Mouse (Mus musculus) heart, postnatal 0 days (tissue): Measurements from ENCODE around the gene Hrh1. TPM values are rescaled to one million over a fixed set of nuclear protein-coding genes. Genes with fewer than 3 reads are reported as not detected.
A peak's percentile ranks its signal among the peaks of the same experiment; 100 is the strongest.

ENCODE experiments used
- ATAC-seq: fragments of 200-750 bp; cut with Nextera tagmentation; 2 replicates; pipeline ENCODE4 v1.8.0; 2017; ENCODE audit warnings: low read depth, moderate number of reproducible peaks, moderate library complexity; ENCODE audit not compliant: insufficient read depth
- DNase-seq: peaks from one replicate; pipeline ENCODE4 v3.0.0-alpha.2; 2016; ENCODE audit warnings: low spot score
- H3K27ac ChIP-seq: fragments of 300-500 bp; sonication (generic); 2 replicates; pipeline ENCODE4 v1.5.1; 2014; ENCODE audit warnings: low read depth, mild to moderate bottlenecking
- H3K27me3 ChIP-seq: fragments of 300-500 bp; sonication (generic); 2 replicates; pipeline ENCODE4 v1.6.1; 2014; ENCODE audit warnings: low read length, mixed read lengths; ENCODE audit not compliant: control insufficient read depth, insufficient read depth
- H3K36me3 ChIP-seq: fragments of 300-500 bp; sonication (generic); replicated peaks from 2 replicates; pipeline ENCODE4 v1.6.1; 2014; ENCODE audit warnings: low read length, mixed read lengths; ENCODE audit not compliant: control insufficient read depth, insufficient read depth
- H3K4me1 ChIP-seq: fragments of 300-500 bp; sonication (generic); 2 replicates; pipeline ENCODE4 v1.6.1; 2014; ENCODE audit warnings: antibody characterized with exemption; ENCODE audit not compliant: control insufficient read depth, insufficient read depth
- H3K4me2 ChIP-seq: fragments of 300-500 bp; sonication (generic); 2 replicates; pipeline ENCODE4 v1.6.1; 2014; ENCODE audit warnings: low read depth, mild to moderate bottlenecking, low read length, moderate library complexity
- H3K4me3 ChIP-seq: fragments of 300-500 bp; sonication (generic); 2 replicates; pipeline ENCODE4 v1.5.1; 2014; ENCODE audit warnings: low read depth, low read length
- H3K9ac ChIP-seq: fragments of 300-500 bp; sonication (generic); replicated peaks from 2 replicates; pipeline ENCODE4 v1.6.1; 2014; ENCODE audit warnings: low read depth, low read length, mixed read lengths
- H3K9me3 ChIP-seq: fragments of 300-500 bp; sonication (generic); replicated peaks from 2 replicates; pipeline ENCODE4 v1.6.1; 2016; ENCODE audit warnings: low read length; ENCODE audit not compliant: control insufficient read depth
- CTCF ChIP-seq: IDR thresholded peaks from 2 replicates; pipeline ENCODE4 v1.5.1; 2016; ENCODE audit warnings: antibody characterized with exemption, control low read depth, low read depth
- EP300 ChIP-seq: IDR thresholded peaks from 2 replicates; pipeline ENCODE4 v1.6.1; 2016; ENCODE audit warnings: antibody characterized with exemption, low read depth
- WGBS: fragments of 180-500 bp; shearing (Covaris S2); extraction: QIAGEN DNeasy Blood & Tissue Kit; methylation state at CpG from one replicate; pipeline ENCODE4 v1.1.7; 2014; 5-methylcytosine and 5-hydroxymethylcytosine counted together
- polyA plus RNA-seq: library from polyadenylated mRNA; unstranded; fragments of >200 nt; fragmentation: Nextera tagmentation; extraction: Ambion mirVana; gene quantifications from 2 replicates; pipeline ENCODE4 v1.2.1, GENCODE M21; 2015
- total RNA-seq: library from RNA; depleted of rRNA; stranded (reverse); fragments of >200 nt; gene quantifications from 2 replicates; pipeline ENCODE4 v1.2.3, GENCODE M21; 2014; ENCODE audit warnings: low replicate concordance

Hrh1 gene
- total and polyA plus RNA-seq, 2 experiments from 2014 or later = not detected

GRCm38 (mm10) chr6:114421061-114421460 lies 23.3 kb downstream of the Hrh1 start:
- H3K9me3 ChIP-seq = no peaks in the 10 kb centered on the region
- no peak overlapping the region for H3K9ac ChIP-seq
- no peaks in the 10 kb centered on the region for H3K36me3 ChIP-seq
- H3K27me3 ChIP-seq = peaks cover 7% of the 10 kb centered on the region; the same call in 1 of the 2 replicates
- TF ChIP-seq CTCF (no peak), EP300 (no peak)
- H3K4me2 ChIP-seq = no peak overlapping the region
- DNase-seq (no peak), ATAC-seq (no peak)
- H3K27ac ChIP-seq = no peak overlapping the region
- H3K4me3 ChIP-seq = no peak overlapping the region
- H3K4me1 ChIP-seq = no peaks in the 10 kb centered on the region

GRCm38 (mm10) chr6:114423051-114423676 lies 25.4 kb downstream of the Hrh1 start:
- TF ChIP-seq CTCF (no peak), EP300 (no peak)
- Histone ChIP-seq H3K27ac (no peak overlapping the region), H3K36me3 (no peaks in the 10 kb centered on the region), H3K9ac (no peak overlapping the region), H3K4me2 (no peak overlapping the region), H3K27me3 (peaks cover 7% of the 10 kb centered on the region; the same call in 1 of the 2 replicates), H3K4me1 (no peaks in the 10 kb centered on the region), H3K9me3 (no peaks in the 10 kb centered on the region), H3K4me3 (no peak overlapping the region)
- ATAC-seq (no peak), DNase-seq (no peak)
- WGBS = 67% methylated on average over 9 of the region's 9 CpGs

GRCm38 (mm10) chr6:114425343-114425742 lies 27.6 kb downstream of the Hrh1 start:
- no peak overlapping the region for H3K27ac ChIP-seq
- no peaks in the 10 kb centered on the region for H3K36me3 ChIP-seq
- ATAC-seq (no peak), DNase-seq (no peak)
- H3K4me1 ChIP-seq = no peaks in the 10 kb centered on the region
- peaks cover 6% of the 10 kb centered on the region; the same call in 1 of the 2 replicates for H3K27me3 ChIP-seq
- H3K9me3 ChIP-seq = no peaks in the 10 kb centered on the region
- WGBS = 30% methylated on average over 5 of the region's 5 CpGs
- H3K4me2 ChIP-seq = no peak overlapping the region
- no peak overlapping the region for H3K9ac ChIP-seq
- TF ChIP-seq EP300 = no peak
- TF ChIP-seq CTCF = no peak
- no peak overlapping the region for H3K4me3 ChIP-seq

DNA sequence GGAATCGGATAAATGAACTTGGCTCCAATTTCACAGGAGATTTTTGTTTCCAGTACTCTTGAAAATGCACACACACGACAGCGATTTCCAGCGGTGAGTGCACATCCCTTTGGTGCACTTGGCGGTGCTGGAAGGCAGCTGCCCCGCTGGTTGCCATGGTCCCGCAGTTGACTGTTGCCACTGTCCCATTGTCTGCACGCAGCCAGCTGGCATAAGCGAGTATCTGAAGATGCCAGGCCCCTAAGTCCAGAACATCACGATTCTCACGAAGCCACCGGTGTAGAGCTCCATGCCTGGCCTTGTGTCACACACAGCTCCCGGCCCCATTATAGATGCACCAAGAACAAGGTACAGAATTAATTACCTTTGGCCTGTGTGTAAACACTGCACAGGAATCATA lies 29.9 kb downstream of the Hrh1 start:
- no peak overlapping the region for H3K27ac ChIP-seq
- no peak overlapping the region for H3K9ac ChIP-seq
- H3K9me3 ChIP-seq = no peaks in the 10 kb centered on the region
- H3K4me3 ChIP-seq = no peak overlapping the region
- WGBS = 90% methylated on average over 13 of the region's 13 CpGs
- no peak for TF ChIP-seq EP300
- no peak for TF ChIP-seq CTCF
- no peak for ATAC-seq
- H3K4me1 ChIP-seq = no peaks in the 10 kb centered on the region
- DNase-seq = no peak
- no peaks in the 10 kb centered on the region for H3K27me3 ChIP-seq
- H3K4me2 ChIP-seq = no peak overlapping the region
- H3K36me3 ChIP-seq = no peaks in the 10 kb centered on the region

GRCm38 (mm10) chr6:114428831-114429230 lies 31.1 kb downstream of the Hrh1 start:
- no peaks in the 10 kb centered on the region for H3K36me3 ChIP-seq
- H3K4me3 ChIP-seq = no peak overlapping the region
- H3K27me3 ChIP-seq = no peaks in the 10 kb centered on the region
- DNase-seq (no peak), ATAC-seq (no peak)
- no peak overlapping the region for H3K27ac ChIP-seq
- no peaks in the 10 kb centered on the region for H3K4me1 ChIP-seq
- 57% methylated on average over 16 of the region's 16 CpGs for WGBS
- H3K9ac ChIP-seq = no peak overlapping the region
- no peaks in the 10 kb centered on the region for H3K9me3 ChIP-seq
- no peak overlapping the region for H3K4me2 ChIP-seq
- no peak for TF ChIP-seq CTCF
- no peak for TF ChIP-seq EP300

DNA sequence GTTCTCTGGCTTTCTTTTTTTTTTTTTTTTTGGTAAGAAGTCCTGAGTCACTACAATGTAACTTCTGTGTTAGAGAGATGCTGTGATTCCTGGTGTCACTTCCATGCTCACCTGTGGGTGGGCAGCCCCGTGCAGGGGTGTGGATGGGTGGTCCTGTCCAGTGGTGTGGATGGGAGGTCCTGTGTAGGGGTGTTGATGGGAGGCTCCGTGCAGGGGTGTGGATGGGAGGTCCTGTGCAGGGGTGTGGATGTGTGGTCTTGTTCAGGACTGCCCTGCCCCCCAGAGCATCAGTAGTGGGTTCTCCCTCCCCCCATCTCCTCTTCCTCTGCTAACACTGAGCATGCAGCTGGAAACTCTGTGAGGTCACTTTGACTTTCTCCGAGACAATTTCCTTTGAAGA lies 34.9 kb downstream of the Hrh1 start:
- H3K9me3 ChIP-seq = no peaks in the 10 kb centered on the region
- H3K4me2 ChIP-seq = no peak overlapping the region
- H3K9ac ChIP-seq = no peak overlapping the region
- no peaks in the 10 kb centered on the region for H3K27me3 ChIP-seq
- no peak overlapping the region for H3K27ac ChIP-seq
- DNase-seq (peak; percentile 8), ATAC-seq (no peak)
- no peaks in the 10 kb centered on the region for H3K4me1 ChIP-seq
- H3K36me3 ChIP-seq = no peaks in the 10 kb centered on the region
- 36% methylated on average over 3 of the region's 3 CpGs for WGBS
- no peak for TF ChIP-seq CTCF
- TF ChIP-seq EP300 = no peak
- no peak overlapping the region for H3K4me3 ChIP-seq
